Comparison of ENCODE assay signal across 8 mouse cellular contexts in genomic region chr10:85102247-85103084, GRCm38 (mm10). TPM values are rescaled to one million over a fixed set of nuclear protein-coding genes. Genes with fewer than 3 reads are reported as not detected.
DNase-seq lines count a peak whose midpoint lies in the region; ATAC-seq lines count a peak whose summit lies in the region.

Gene Fhl4 (minus strand): TSS chr10:85102495.
Gene Tmem263 (plus strand): TSS chr10:85102627.

- DNase-seq in ZHBTc4 (ENCODE audit: low read depth, low spot score): peak; percentile 96
- peak; percentile 79 to 96 for DNase-seq in cerebellum, postnatal 4 days (ENCODE audit: low spot score in 2 of 2)
- peak; percentile 70 for DNase-seq in gastrocnemius, adult 18-20 months (ENCODE audit: low spot score)
- peak; percentile 61 to 69 for DNase-seq in left cerebral cortex, adult 18-20 months (ENCODE audit: low spot score in 2 of 2)
- peak; percentile 89 to 93 for DNase-seq in lung, postnatal 4 days
- DNase-seq in retina, postnatal 1 day: peak; percentile 96
- peak; percentile 60 to 66 for DNase-seq in urinary bladder, adult 18-20 months (ENCODE audit: low spot score in 2 of 2)

- H3K9ac ChIP-seq in hindbrain, embryonic 16.5 days (ENCODE audit: low read depth, low read length): peak within 1 kb of the TSS; percentile 92

- H3K27me3 ChIP-seq in hindbrain, embryonic 16.5 days (replicated peaks; ENCODE audit: control insufficient read depth, insufficient read depth, low read length): no peaks in the 10 kb centered on the region

- no peaks in the 10 kb centered on the region for H3K36me3 ChIP-seq in hindbrain, embryonic 16.5 days (ENCODE audit: control insufficient read depth, insufficient read depth, low read length)

- 1% methylated on average over 39 of the region's 96 CpGs for WGBS in hindbrain, embryonic 16.5 days

- peak within 1 kb of the TSS; percentile 90 for H3K4me3 ChIP-seq in hindbrain, embryonic 16.5 days (ENCODE audit: low read length)

- peak within 1 kb of the TSS; percentile 95 for H3K4me2 ChIP-seq in hindbrain, embryonic 16.5 days (ENCODE audit: low read length)

- peaks cover 18% of the 10 kb centered on the region for H3K4me1 ChIP-seq in hindbrain, embryonic 16.5 days (ENCODE audit: control insufficient read depth, insufficient read depth, low read depth, low read length)

- H3K9me3 ChIP-seq in hindbrain, embryonic 16.5 days (ENCODE audit: control insufficient read depth, low read length): no peaks in the 10 kb centered on the region

- H3K27ac ChIP-seq in hindbrain, embryonic 16.5 days (ENCODE audit: low read depth, low read length): peak within 1 kb of the TSS; percentile 88

- peak; percentile 96 for ATAC-seq in hindbrain, embryonic 16.5 days

RNA-seq across cellular contexts. Expression of gene Fhl4, which starts in this region (rescaled TPM):
- total RNA-seq in gastrocnemius, adult 18-20 months (2021): under 1 TPM; 0.16 to 0.24 TPM
- polyA plus RNA-seq in hindbrain, embryonic 16.5 days (2015; fragmentation: Nextera tagmentation; extraction: Ambion mirVana): 2.3 and 2.9 TPM in 2 replicates
- under 1 TPM; 0.45 to 0.70 TPM for total RNA-seq in left cerebral cortex, adult 18-20 months (2021)

RNA-seq across cellular contexts. Expression of gene Tmem263, which starts in this region (rescaled TPM):
- total RNA-seq in gastrocnemius, adult 18-20 months (2021): 10 to 100 TPM in 1 of 2 experiments, 1 to 10 TPM in 1; 8.7 to 11.8 TPM
- 52.4 and 54.7 TPM in 2 replicates for polyA plus RNA-seq in hindbrain, embryonic 16.5 days (2015; fragmentation: Nextera tagmentation; extraction: Ambion mirVana)
- 10 to 100 TPM; 37.8 to 43.6 TPM for total RNA-seq in left cerebral cortex, adult 18-20 months (2021)

Comparison
In these comparisons a context has a peak if more than half of its experiments do, and no peak if none do; other contexts are left out.
1. Peak in every context shown above with its lines: DNase-seq, ATAC-seq, H3K4me3 ChIP-seq and H3K27ac ChIP-seq.